Mouse (Mus musculus): ENCODE data around the gene Vps36.

DNA sequence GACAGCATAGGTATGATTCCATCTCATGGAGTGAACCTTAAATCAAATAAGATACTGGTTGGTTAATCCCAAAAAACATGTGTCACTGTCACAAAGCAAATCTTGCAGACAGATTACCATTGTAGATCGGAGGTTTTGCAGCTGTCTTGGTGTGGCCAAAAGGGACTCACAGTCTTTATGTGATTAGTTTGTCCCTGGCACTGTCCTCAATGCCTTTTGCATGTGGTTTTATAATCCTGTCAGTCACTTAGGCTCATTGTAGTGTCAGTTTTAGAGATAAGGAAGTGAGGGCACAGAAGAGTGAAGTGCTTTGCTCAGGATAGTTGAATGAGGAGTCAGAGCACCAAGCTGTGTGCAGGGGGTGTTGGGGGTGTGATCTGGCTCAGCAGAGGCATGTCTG is 53.1 kb downstream of the Vps36 start:
- no peak for TF ChIP-seq CTCF (conservative IDR thresholded peaks at IDR 0.05; ENCODE audit: low read length)
- TF ChIP-seq NANOG (IDR thresholded peaks at IDR 0.05; ENCODE audit: borderline replicate concordance, low read length) = no peak
- TF ChIP-seq POU5F1 (IDR thresholded peaks at IDR 0.05; ENCODE audit: borderline replicate concordance, low read length) = no peak
